Mouse (Mus musculus): Measurements from ENCODE around the gene Dip2a. TPM values are rescaled to one million over a fixed set of nuclear protein-coding genes. Genes with fewer than 3 reads are reported as not detected.

The Dip2a gene
- polyA plus RNA-seq, 1 experiment from 2014 or later, result 6.6 TPM

DNA sequence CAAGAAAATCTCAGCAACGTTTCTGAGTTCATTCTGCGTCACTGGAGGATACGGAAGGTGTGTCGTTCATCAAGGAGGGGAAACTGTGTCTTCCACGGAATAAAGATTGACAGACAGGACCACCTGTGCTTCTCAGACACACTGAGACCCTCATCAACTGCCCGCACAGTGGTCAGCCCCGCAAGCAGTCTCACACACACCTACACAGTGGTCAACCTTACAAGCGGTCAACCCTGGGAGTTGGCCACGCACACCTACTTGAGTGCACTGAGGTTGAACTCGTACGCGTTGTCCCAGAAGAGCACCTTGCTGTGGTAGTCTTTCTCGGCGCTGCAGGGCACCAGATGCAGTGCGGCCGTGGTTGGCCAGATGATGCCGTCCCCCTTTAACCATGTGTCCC lies 128.0 kb downstream of the Dip2a start:
- H3K27ac ChIP-seq (ENCODE audit: low read depth), result no peak overlapping the region
- no peak for ATAC-seq (replicated peaks; ENCODE audit: low FRiP score, low TSS enrichment, low read depth)
- no peak overlapping the region for H3K9ac ChIP-seq (ENCODE audit: low read length)
- H3K4me2 ChIP-seq (ENCODE audit: low read length), result no peak overlapping the region
- H3K4me1 ChIP-seq (replicated peaks; ENCODE audit: control insufficient read depth, insufficient read depth, low read length), result no peaks in the 10 kb centered on the region
- DNase-seq (ENCODE audit: low spot score), result peak; percentile 49
- H3K4me3 ChIP-seq (ENCODE audit: low read depth, low read length), result no peak overlapping the region
- peaks cover 80% of the 10 kb centered on the region for H3K36me3 ChIP-seq (ENCODE audit: control insufficient read depth, insufficient read depth, low read length)
- no peaks in the 10 kb centered on the region for H3K27me3 ChIP-seq (replicated peaks; ENCODE audit: control insufficient read depth, insufficient read depth, low read length)
- H3K9me3 ChIP-seq (ENCODE audit: control insufficient read depth, low read length), result 0 out of 2 replicates have a peak, but pooled peaks cover 8% of the 10 kb centered on the region
- WGBS, result 95% methylated on average over 17 of the region's 17 CpGs

DNA sequence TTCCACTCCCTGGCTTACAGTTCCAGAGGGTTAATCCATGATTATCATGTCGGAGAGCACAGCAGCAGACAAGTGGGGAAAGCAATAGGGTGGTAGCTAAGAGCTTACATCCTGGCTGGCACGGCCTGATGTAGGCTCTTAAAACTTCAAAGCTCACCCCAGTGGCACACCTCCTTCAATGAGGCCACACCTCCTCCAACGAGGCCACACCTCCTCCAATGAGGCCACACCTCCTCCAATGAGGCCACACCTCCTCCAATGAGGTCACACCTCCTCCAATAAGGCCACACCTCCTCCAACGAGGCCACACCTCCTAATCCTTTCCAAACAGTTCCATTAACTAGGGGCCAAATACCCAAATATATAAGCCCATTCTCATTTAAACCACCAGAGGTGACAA lies 130.9 kb downstream of the Dip2a start:
- 90% methylated on average over 4 of the region's 4 CpGs for whole genome bisulfite sequencing
- peaks cover 70% of the 10 kb centered on the region for H3K36me3 ChIP-seq (ENCODE audit: control insufficient read depth, insufficient read depth, low read length)

DNA sequence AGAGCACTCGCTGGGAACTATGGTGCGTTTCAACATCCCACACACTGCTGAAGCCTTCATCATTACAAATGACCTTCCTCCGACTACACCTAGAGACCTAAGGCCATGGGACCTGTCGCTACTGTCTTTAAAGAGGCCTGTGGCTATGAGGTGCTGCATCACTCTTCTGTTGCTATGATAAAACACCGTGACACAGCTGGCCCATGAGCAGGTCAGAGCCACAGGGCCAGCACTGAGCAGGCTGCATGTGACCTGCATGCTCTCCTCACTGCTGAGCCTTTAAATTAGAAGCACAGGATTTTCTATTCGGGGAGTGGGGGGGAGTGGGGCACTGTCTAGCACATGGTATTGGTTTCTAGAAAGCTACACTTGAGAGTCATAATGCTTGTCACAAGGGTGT lies 133.0 kb downstream of the Dip2a start:
- Histone ChIP-seq H3K36me3 (ENCODE audit: control insufficient read depth, insufficient read depth, low read length) (peaks cover 70% of the 10 kb centered on the region), H3K4me3 (ENCODE audit: low read depth, low read length) (no peak overlapping the region), H3K4me1 (replicated peaks; ENCODE audit: control insufficient read depth, insufficient read depth, low read length) (no peaks in the 10 kb centered on the region), H3K9me3 (ENCODE audit: control insufficient read depth, low read length) (0 out of 2 replicates have a peak, but pooled peaks cover 8% of the 10 kb centered on the region), H3K4me2 (ENCODE audit: low read length) (no peak overlapping the region), H3K27me3 (replicated peaks; ENCODE audit: control insufficient read depth, insufficient read depth, low read length) (no peaks in the 10 kb centered on the region), H3K27ac (ENCODE audit: low read depth) (no peak overlapping the region), H3K9ac (ENCODE audit: low read length) (no peak overlapping the region)
- peak; percentile 21 for DNase-seq (ENCODE audit: low spot score)
- 97% methylated on average over 6 of the region's 6 CpGs for WGBS
- ATAC-seq (replicated peaks; ENCODE audit: low FRiP score, low TSS enrichment, low read depth), result no peak

More for the DNA sequence above, 130.9 kb downstream of the Dip2a start:
- ATAC-seq (replicated peaks; ENCODE audit: low FRiP score, low TSS enrichment, low read depth) (no peak), DNase-seq (ENCODE audit: low spot score) (peak; percentile 40)
- no peak overlapping the region for H3K9ac ChIP-seq (ENCODE audit: low read length)
- H3K27me3 ChIP-seq (replicated peaks; ENCODE audit: control insufficient read depth, insufficient read depth, low read length), result no peaks in the 10 kb centered on the region
- H3K4me3 ChIP-seq (ENCODE audit: low read depth, low read length), result no peak overlapping the region
- H3K27ac ChIP-seq (ENCODE audit: low read depth), result no peak overlapping the region
- no peaks in the 10 kb centered on the region for H3K4me1 ChIP-seq (replicated peaks; ENCODE audit: control insufficient read depth, insufficient read depth, low read length)
- H3K4me2 ChIP-seq (ENCODE audit: low read length), result no peak overlapping the region
- H3K9me3 ChIP-seq (ENCODE audit: control insufficient read depth, low read length), result 0 out of 2 replicates have a peak, but pooled peaks cover 8% of the 10 kb centered on the region

DNA sequence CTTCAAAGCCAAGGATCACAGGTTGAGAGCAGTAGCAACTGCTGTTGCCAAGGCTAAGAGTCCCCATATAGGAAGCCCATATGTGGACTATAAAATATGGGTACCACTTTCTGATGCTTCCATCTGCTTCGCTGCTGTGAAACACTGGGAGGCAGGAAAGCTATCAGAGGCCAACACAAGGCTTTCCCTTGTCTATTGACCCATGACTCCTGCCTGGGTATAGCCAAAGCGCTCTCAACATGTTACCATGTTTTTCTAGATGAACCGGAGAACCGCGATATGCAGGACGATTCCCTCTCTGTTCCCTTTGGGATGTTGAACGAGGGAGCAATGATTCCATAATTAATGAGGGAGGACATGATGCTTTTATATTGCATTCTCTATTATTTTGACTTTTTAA lies 134.3 kb downstream of the Dip2a start:
- Histone ChIP-seq H3K4me3 (ENCODE audit: low read depth, low read length) (no peak overlapping the region), H3K27me3 (replicated peaks; ENCODE audit: control insufficient read depth, insufficient read depth, low read length) (no peaks in the 10 kb centered on the region), H3K4me1 (replicated peaks; ENCODE audit: control insufficient read depth, insufficient read depth, low read length) (no peaks in the 10 kb centered on the region), H3K36me3 (ENCODE audit: control insufficient read depth, insufficient read depth, low read length) (peaks cover 68% of the 10 kb centered on the region), H3K27ac (ENCODE audit: low read depth) (no peak overlapping the region), H3K4me2 (ENCODE audit: low read length) (no peak overlapping the region), H3K9me3 (ENCODE audit: control insufficient read depth, low read length) (0 out of 2 replicates have a peak, but pooled peaks cover 8% of the 10 kb centered on the region), H3K9ac (ENCODE audit: low read length) (no peak overlapping the region)
- WGBS, result 93% methylated on average over 7 of the region's 7 CpGs
- ATAC-seq (replicated peaks; ENCODE audit: low FRiP score, low TSS enrichment, low read depth) (no peak), DNase-seq (ENCODE audit: low spot score) (peak; percentile 13)

Other genes starting within 250 kb of the Dip2a start
- not detected in 2 replicates for gene Slc5a4b, start 234.3 kb downstream of the Dip2a start, polyA plus RNA-seq (2014; fragmentation: Nextera tagmentation; extraction: Ambion mirVana)
- 0.16 TPM in 1 of 2 replicates, not detected in the other for gene Slc5a4a, start 197.8 kb downstream of the Dip2a start, polyA plus RNA-seq (2014; fragmentation: Nextera tagmentation; extraction: Ambion mirVana)
- 53.6 and 61.8 TPM in 2 replicates for gene Prmt2, start 107.4 kb downstream of the Dip2a start, polyA plus RNA-seq (2014; fragmentation: Nextera tagmentation; extraction: Ambion mirVana)
- gene S100b, start 91.4 kb downstream of the Dip2a start, polyA plus RNA-seq (2014; fragmentation: Nextera tagmentation; extraction: Ambion mirVana), result 1.2 and 1.4 TPM in 2 replicates
- not detected in 2 replicates for gene AC141477.1, start 95.2 kb upstream of the Dip2a start, polyA plus RNA-seq (2014; fragmentation: Nextera tagmentation; extraction: Ambion mirVana)
- gene Pcnt, start 97.5 kb upstream of the Dip2a start, polyA plus RNA-seq (2014; fragmentation: Nextera tagmentation; extraction: Ambion mirVana), result 20.1 and 22.2 TPM in 2 replicates
- gene 2610028H24Rik, start 103.8 kb upstream of the Dip2a start, polyA plus RNA-seq (2014; fragmentation: Nextera tagmentation; extraction: Ambion mirVana), result not detected in 2 replicates
- 56.2 and 67.8 TPM in 2 replicates for gene Mcm3ap, start 123.6 kb upstream of the Dip2a start, polyA plus RNA-seq (2014; fragmentation: Nextera tagmentation; extraction: Ambion mirVana)
- 4.7 and 5.4 TPM in 2 replicates for gene Ybey, start 123.8 kb upstream of the Dip2a start, polyA plus RNA-seq (2014; fragmentation: Nextera tagmentation; extraction: Ambion mirVana)
- gene Lss, start 186.3 kb upstream of the Dip2a start, polyA plus RNA-seq (2014; fragmentation: Nextera tagmentation; extraction: Ambion mirVana), result 56.3 and 62.4 TPM in 2 replicates
- gene Spatc1l, start 217.0 kb upstream of the Dip2a start, polyA plus RNA-seq (2014; fragmentation: Nextera tagmentation; extraction: Ambion mirVana), result 0.18 TPM in 1 of 2 replicates, not detected in the other
- gene Ftcd, start 230.4 kb upstream of the Dip2a start, polyA plus RNA-seq (2014; fragmentation: Nextera tagmentation; extraction: Ambion mirVana), result 0.11 TPM in 1 of 2 replicates, not detected in the other

Data from intestine, embryonic 14.5 days (tissue).